Mouse (Mus musculus) kidney, adult 18-20 months (tissue): Measurements from ENCODE around the gene Zfp143.
"Not testable (repeated sequence)": the region's sequence is repeated elsewhere in the genome, so short reads cannot be mapped to it uniquely, and the experiment has no call there.

Source experiments
- DNase-seq: peaks from one replicate; pipeline ENCODE4 v3.0.0; 2021

Gene Zfp143

GRCm38 (mm10) chr7:110097106-110097793, 36.2 kb downstream of the Zfp143 start:
- peak; percentile 49 for DNase-seq

GRCm38 (mm10) chr7:110100854-110101253, 39.8 kb downstream of the Zfp143 start:
- DNase-seq, result no peak

GRCm38 (mm10) chr7:110101266-110101665, 40.2 kb downstream of the Zfp143 start:
- DNase-seq, result no peak

- DNase-seq, result peak; percentile 48
Measured at GRCm38 (mm10) chr7:110105041-110105440, 44.0 kb downstream of the Zfp143 start.

- DNase-seq, result no peak
Measured at GRCm38 (mm10) chr7:110106633-110107032, 45.6 kb downstream of the Zfp143 start.

- DNase-seq, result not testable (repeated sequence)
Measured at GRCm38 (mm10) chr7:110108524-110108923, 47.5 kb downstream of the Zfp143 start.

GRCm38 (mm10) chr7:110108967-110109610, 48.1 kb downstream of the Zfp143 start:
- DNase-seq, result peak; percentile 57

GRCm38 (mm10) chr7:110110061-110110656, 49.1 kb downstream of the Zfp143 start:
- DNase-seq, result no peak

GRCm38 (mm10) chr7:110114699-110115098, 53.7 kb downstream of the Zfp143 start:
- DNase-seq, result no peak

GRCm38 (mm10) chr7:110116731-110117291, 55.8 kb downstream of the Zfp143 start:
- DNase-seq, result peak; percentile 68

GRCm38 (mm10) chr7:110118448-110118847, 57.4 kb downstream of the Zfp143 start:
- no peak for DNase-seq

GRCm38 (mm10) chr7:110120157-110120784, 59.3 kb downstream of the Zfp143 start:
- DNase-seq, result no peak

- no peak for DNase-seq
Measured at GRCm38 (mm10) chr7:110121162-110121515, 60.1 kb downstream of the Zfp143 start.

- DNase-seq, result peak; percentile 99
Measured at GRCm38 (mm10) chr7:110121516-110122288, 60.7 kb downstream of the Zfp143 start, which contains the start of gene Wee1. Wee1 (plus strand) TSS chr7:110122046.

- DNase-seq, result no peak
Measured at GRCm38 (mm10) chr7:110122289-110122564, 61.2 kb downstream of the Zfp143 start.

GRCm38 (mm10) chr7:110122565-110123422, 61.8 kb downstream of the Zfp143 start:
- peak; percentile 74 for DNase-seq

GRCm38 (mm10) chr7:110123844-110124555, 63.0 kb downstream of the Zfp143 start:
- DNase-seq, result peak; percentile 35

- no peak for DNase-seq
Measured at GRCm38 (mm10) chr7:110128566-110128965, 67.5 kb downstream of the Zfp143 start.

GRCm38 (mm10) chr7:110132272-110132671, 71.3 kb downstream of the Zfp143 start:
- DNase-seq, result not testable (repeated sequence)

- no peak for DNase-seq
Measured at GRCm38 (mm10) chr7:110133988-110134387, 73.0 kb downstream of the Zfp143 start.

GRCm38 (mm10) chr7:110138538-110138937, 77.5 kb downstream of the Zfp143 start:
- DNase-seq, result no peak
